9 mouse cellular contexts compared by ENCODE assay signal in the genomic region with DNA sequence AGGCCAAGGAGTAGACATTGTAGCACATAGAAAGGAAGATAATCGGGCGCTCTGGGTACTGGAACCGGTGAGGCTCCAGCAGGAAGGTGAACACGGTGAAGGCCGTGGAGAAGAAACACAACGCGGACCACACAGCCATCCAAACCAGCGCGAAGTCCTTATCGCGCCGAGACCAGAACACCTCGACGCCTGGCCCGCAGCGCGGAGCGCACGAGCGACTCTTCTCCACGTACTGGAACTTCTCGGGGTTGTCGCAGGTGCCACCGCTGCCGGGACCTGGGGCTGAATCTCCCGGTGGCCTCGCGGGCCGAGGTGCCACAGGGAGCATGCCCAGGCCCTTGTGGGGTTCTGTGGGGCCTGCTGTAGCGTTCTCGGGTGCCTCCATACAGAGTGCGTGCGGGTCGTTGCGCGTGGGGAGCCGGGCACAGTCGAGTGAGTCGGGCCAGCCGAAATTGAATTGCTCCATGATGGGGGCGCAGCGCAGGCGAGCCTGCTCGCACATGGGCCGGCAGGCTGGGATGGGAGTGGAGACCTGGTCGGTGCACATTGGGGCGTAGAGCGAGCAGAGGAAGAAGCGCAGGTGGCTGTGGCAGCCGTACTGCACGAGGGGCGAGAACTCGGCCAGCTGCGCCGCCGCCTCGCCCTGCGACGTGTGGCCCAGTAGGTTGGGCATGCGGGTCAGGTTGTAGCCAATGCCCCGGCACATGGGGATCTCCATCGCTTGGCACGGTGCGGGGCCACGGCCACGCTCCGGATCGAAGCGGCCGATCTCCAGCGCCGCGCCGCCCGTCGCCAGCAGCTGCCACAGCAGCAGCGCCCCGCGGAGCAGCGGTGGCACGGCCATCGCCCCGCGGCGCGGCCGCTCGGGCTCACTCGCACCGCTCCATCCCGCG. TPM values are rescaled to one million over a fixed set of nuclear protein-coding genes. Genes with fewer than 3 reads are reported as not detected.
DNase-seq lines count a peak whose midpoint lies in the region; ATAC-seq lines count a peak whose summit lies in the region.
"Had no signal": no experiment of that assay in that cellular context is flagged by ENCODE, and none has a peak within 500 bp of the region (broad histone marks: within the 10 kb centered on the region; RNA-seq: fewer than 3 reads in every experiment).

No protein-coding gene starts in this region.

- 2% methylated on average over 81 of the region's 92 CpGs for WGBS in heart, embryonic 14.5 days
- WGBS in liver, embryonic 12.5 days (ENCODE audit: insufficient replicate concordance) = 2% methylated on average over 87 of the region's 92 CpGs

- no peaks in the 10 kb centered on the region for H3K9me3 ChIP-seq in heart, embryonic 14.5 days (ENCODE audit: control insufficient read depth, low read length)
- H3K9me3 ChIP-seq in liver, embryonic 12.5 days (replicated peaks) = 0 out of 2 replicates have a peak, but pooled peaks cover under 1% of the 10 kb centered on the region

- peak; percentile 24 for ATAC-seq in heart, embryonic 14.5 days (ENCODE audit: insufficient number of reproducible peaks, insufficient read depth, low FRiP score, low read depth)
- peak; percentile 57 for ATAC-seq in liver, embryonic 12.5 days
- ATAC-seq in monocyte, adult 5-6 weeks (replicated peaks; ENCODE audit: insufficient number of reproducible peaks, low FRiP score, low TSS enrichment, poor library complexity, severe bottlenecking) = no peak

- peak overlapping the region; percentile 70 for H3K9ac ChIP-seq in heart, embryonic 14.5 days (ENCODE audit: low read length)
- peak overlapping the region; percentile 68 for H3K9ac ChIP-seq in liver, embryonic 12.5 days

- peaks cover 29 to 43% of the 10 kb centered on the region in 2 experiments for H3K4me1 ChIP-seq in heart, embryonic 14.5 days (ENCODE audit: control insufficient read depth in 2 of 2, insufficient read depth in 2 of 2, low read length in 2 of 2)
- peaks cover 17% of the 10 kb centered on the region for H3K4me1 ChIP-seq in liver, embryonic 12.5 days

- peak; percentile 39 for DNase-seq in embryo, embryonic 10 days (ENCODE audit: low spot score)
- no peak for DNase-seq in embryo, embryonic 11 days
- DNase-seq in right cerebral cortex, postnatal 4 days = peak; percentile 30
- DNase-seq in right cerebral cortex, postnatal 36 days (ENCODE audit: low spot score in 2 of 2) = no peak
- peak; percentile 46 for DNase-seq in splenic B cell, adult 2 months (ENCODE audit: low read depth, low spot score)

- H3K27me3 ChIP-seq in heart, embryonic 14.5 days (ENCODE audit: control insufficient read depth, insufficient read depth, low read length) = peaks cover 13% of the 10 kb centered on the region
- H3K27me3 ChIP-seq in liver, embryonic 12.5 days (replicated peaks) = peaks cover 58% of the 10 kb centered on the region
- H3K27me3 ChIP-seq in splenic B cell, adult 2 months (ENCODE audit: control insufficient read depth, insufficient read depth, low read length, poor library complexity, severe bottlenecking) = no peaks in the 10 kb centered on the region

- H3K4me2 ChIP-seq in heart, embryonic 14.5 days (ENCODE audit: low read length) = peak overlapping the region; percentile 100
- peak overlapping the region; percentile 97 for H3K4me2 ChIP-seq in liver, embryonic 12.5 days

- peak overlapping the region; percentile 52 to 58 for H3K4me3 ChIP-seq in heart, embryonic 14.5 days (ENCODE audit: control insufficient read depth in 1 of 2, insufficient read depth in 1 of 2, low read depth in 1 of 2, low read length in 2 of 2)
- peak overlapping the region; percentile 61 for H3K4me3 ChIP-seq in liver, embryonic 12.5 days

- H3K36me3 ChIP-seq in heart, embryonic 14.5 days (ENCODE audit: control insufficient read depth, insufficient read depth, low read length) = peaks cover 21% of the 10 kb centered on the region
- peaks cover 19% of the 10 kb centered on the region for H3K36me3 ChIP-seq in liver, embryonic 12.5 days
- H3K36me3 ChIP-seq in splenic B cell, adult 2 months (ENCODE audit: control insufficient read depth, insufficient read depth, low read length, poor library complexity, severe bottlenecking) = no peaks in the 10 kb centered on the region; the same call in 1 of the 2 replicates

- no peak overlapping the region for H3K27ac ChIP-seq in heart, embryonic 14.5 days (replicated peaks in 1 of 2; ENCODE audit: control insufficient read depth in 1 of 2, insufficient read depth in 1 of 2, low read depth in 2 of 2, low read length in 2 of 2)
- no peak overlapping the region for H3K27ac ChIP-seq in liver, embryonic 12.5 days
- H3K27ac ChIP-seq: macrophage had no signal

RNA-seq across cellular contexts. Expression of a gene that starts 0.6 kb away (rescaled TPM):
- 5.2 and 5.8 TPM in 2 replicates for polyA plus RNA-seq in heart, embryonic 14.5 days (2014; fragmentation: Nextera tagmentation; extraction: Ambion mirVana)
- polyA plus RNA-seq in liver, embryonic 12.5 days (2016; fragmentation: Nextera tagmentation; extraction: Ambion mirVana) = 0.58 and 0.74 TPM in 2 replicates
- total RNA-seq in monocyte, adult 5-6 weeks (2017) = not detected in 3 replicates
- polyA plus RNA-seq: macrophage had no signal

Comparison
In these comparisons a context has a peak if more than half of its experiments do, and no peak if none do; other contexts are left out.
1. DNase-seq: peak in embryo, embryonic 10 days (single experiment), right cerebral cortex, postnatal 4 days (single experiment) and splenic B cell, adult 2 months (single experiment); none in embryo, embryonic 11 days (single experiment) and right cerebral cortex, postnatal 36 days (0 of 2).